Mouse (Mus musculus) ES-E14 (cell line): ENCODE results near the gene Pip5k1a. TPM values are rescaled to one million over a fixed set of nuclear protein-coding genes. Genes with fewer than 3 reads are reported as not detected.

Source experiments
- DNase-seq: peaks from one replicate; pipeline ENCODE4 v3.0.0-alpha.2; 2013; ENCODE audit warnings: low read depth, low spot score
- H3K27ac ChIP-seq: 2 replicates; pipeline ENCODE4 v1.5.1; 2012; ENCODE audit warnings: low read depth, mild to moderate bottlenecking, low read length, moderate library complexity, mixed read lengths; ENCODE audit not compliant: poor library complexity, insufficient read depth, severe bottlenecking
- H3K36me3 ChIP-seq: 2 replicates; pipeline ENCODE4 v1.6.1; 2012; ENCODE audit warnings: mild to moderate bottlenecking, low read length, moderate library complexity, mixed read lengths; ENCODE audit not compliant: control insufficient read depth, poor library complexity, insufficient read depth, severe bottlenecking
- H3K4me1 ChIP-seq, 2 experiments: fragments of 150-350 bp in 1 of 2; sonication (generic) in 1 of 2; 2 replicates each; pipeline ENCODE4 v1.6.1; 2012; ENCODE audit warnings: low read length in 2 of 2, mild to moderate bottlenecking in 1 of 2, mixed read lengths in 1 of 2; ENCODE audit not compliant: control insufficient read depth in 2 of 2, insufficient read depth in 2 of 2, poor library complexity in 1 of 2
- H3K4me3 ChIP-seq, 2 experiments: fragments of 150-350 bp in 1 of 2; sonication (generic) in 1 of 2; 2 replicates each; pipeline ENCODE4 v1.5.1; 2012; ENCODE audit warnings: low read length in 2 of 2, low read depth in 1 of 2, mild to moderate bottlenecking in 1 of 2, mixed read lengths in 1 of 2; ENCODE audit not compliant: insufficient read depth in 1 of 2, poor library complexity in 1 of 2, severe bottlenecking in 1 of 2
- H3K9ac ChIP-seq: 2 replicates; pipeline ENCODE4 v1.6.1; 2012; ENCODE audit warnings: low read depth, mild to moderate bottlenecking, low read length, mixed read lengths; ENCODE audit not compliant: poor library complexity, insufficient read depth, severe bottlenecking
- H3K9me3 ChIP-seq: fragments of 150-350 bp; sonication (generic); 2 replicates; pipeline ENCODE4 v1.6.1; 2012; ENCODE audit warnings: low read depth, mild to moderate bottlenecking, low read length; ENCODE audit not compliant: control insufficient read depth, insufficient read depth
- CHD2 ChIP-seq: IDR thresholded peaks from 2 replicates; pipeline ENCODE4 v1.6.1; 2014; ENCODE audit warnings: mild to moderate bottlenecking, low read depth, low read length, inconsistent platforms
- HCFC1 ChIP-seq: IDR thresholded peaks from 2 replicates; pipeline ENCODE4 v1.6.1; 2012; ENCODE audit warnings: low read length, inconsistent platforms, borderline replicate concordance; ENCODE audit not compliant: insufficient read depth
- MAFK ChIP-seq: IDR thresholded peaks from 2 replicates; pipeline ENCODE4 v1.6.1; 2014; ENCODE audit warnings: mild to moderate bottlenecking, low read depth, low read length, inconsistent platforms; ENCODE audit not compliant: insufficient read depth
- ZC3H11A ChIP-seq: IDR thresholded peaks from 2 replicates; pipeline ENCODE4 v1.6.1; 2012; ENCODE audit warnings: low read depth, mild to moderate bottlenecking, inconsistent platforms, low read length, borderline replicate concordance
- ZNF384 ChIP-seq: IDR thresholded peaks from 2 replicates; pipeline ENCODE4 v1.6.1; 2012; ENCODE audit warnings: low read depth, low read length, inconsistent platforms
- in situ Hi-C, 2 experiments: fragments of 600-800 bp; cut with MboI; formaldehyde crosslinking; loops; one replicate each; pipeline ENCODE4 v1.15.1; 2025; ENCODE audit warnings: low sequenced_read_pairs in 2 of 2, inconsistent platforms in 1 of 2; ENCODE audit not compliant: unreplicated experiment in 2 of 2
- total RNA-seq: library from RNA; depleted of rRNA; stranded (reverse); fragments of 300-350 nt; gene quantifications from 2 replicates; pipeline ENCODE4 v1.2.3, GENCODE M21; 2012

The Pip5k1a gene
- total RNA-seq, 1 experiment, result 30.7 TPM

DNA sequence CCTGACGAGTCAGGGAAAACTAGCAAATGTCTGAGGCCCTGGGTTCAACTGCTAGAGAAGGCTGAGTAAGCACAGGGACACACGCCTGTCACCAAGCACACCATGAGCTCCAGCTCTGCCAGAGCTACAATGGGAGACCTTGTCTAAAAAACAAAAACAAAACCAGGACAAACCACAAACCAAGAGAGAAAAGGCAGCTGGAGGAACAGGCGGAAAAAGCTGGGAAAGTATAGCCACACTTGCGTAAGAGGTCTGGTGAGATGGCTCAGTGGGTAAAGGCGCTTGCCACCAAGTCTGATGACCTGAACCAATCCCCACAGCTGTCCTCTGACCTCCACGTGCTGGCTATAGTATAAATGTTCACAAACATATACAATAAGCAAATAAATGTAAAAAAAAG, 40.6 kb downstream of the Pip5k1a start:
- peaks cover 56% of the 10 kb centered on the region for H3K36me3 ChIP-seq
- 0 out of 2 replicates have a peak overlapping the region, but pooled peaks have one; percentile 37 for H3K27ac ChIP-seq
- no peak for DNase-seq
- TF ChIP-seq ZC3H11A (no peak), HCFC1 (no peak), ZNF384 (no peak), CHD2 (no peak), MAFK (no peak)
- no peaks in the 10 kb centered on the region for H3K4me1 ChIP-seq
- H3K9ac ChIP-seq, result no peak overlapping the region
- H3K9me3 ChIP-seq, result no peaks in the 10 kb centered on the region
- no peak overlapping the region for H3K4me3 ChIP-seq
- in situ Hi-C loops, result no loop called here

GRCm38 (mm10) chr3:95065553-95065952, 41.2 kb downstream of the Pip5k1a start:
- DNase-seq, result no peak
- H3K9ac ChIP-seq, result no peak overlapping the region
- in situ Hi-C loops, result no loop called here
- H3K4me3 ChIP-seq, result no peak overlapping the region
- no peaks in the 10 kb centered on the region for H3K4me1 ChIP-seq
- peaks cover 57% of the 10 kb centered on the region for H3K36me3 ChIP-seq
- H3K9me3 ChIP-seq, result no peaks in the 10 kb centered on the region
- TF ChIP-seq MAFK, result no peak
- no peak for TF ChIP-seq HCFC1
- TF ChIP-seq ZC3H11A, result no peak
- TF ChIP-seq ZNF384, result no peak
- TF ChIP-seq CHD2, result no peak
- no peak overlapping the region for H3K27ac ChIP-seq

DNA sequence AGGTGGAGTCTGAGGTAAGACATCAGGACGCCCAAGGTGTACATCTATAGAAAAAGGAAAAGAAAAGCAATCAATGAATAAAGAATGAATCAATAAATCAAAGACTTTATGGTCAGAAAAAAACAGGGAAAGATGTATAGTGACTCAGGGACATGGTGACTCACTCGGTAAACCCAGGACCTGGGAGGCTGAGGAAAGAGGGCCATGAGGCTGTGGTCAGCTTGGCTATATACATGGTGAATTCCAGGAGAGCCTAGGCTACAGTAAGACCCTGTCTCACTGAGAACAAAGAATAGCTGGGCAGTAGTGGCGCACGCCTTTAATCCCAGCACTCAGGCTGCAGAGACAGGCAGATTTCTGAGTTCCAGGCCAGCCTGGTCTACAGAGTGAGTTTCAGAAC, 43.0 kb downstream of the Pip5k1a start:
- Histone ChIP-seq H3K27ac (no peak overlapping the region), H3K9me3 (no peaks in the 10 kb centered on the region), H3K4me1 (no peaks in the 10 kb centered on the region), H3K36me3 (peaks cover 59% of the 10 kb centered on the region), H3K4me3 (no peak overlapping the region), H3K9ac (no peak overlapping the region)
- no peak for DNase-seq
- TF ChIP-seq ZNF384 (no peak), ZC3H11A (no peak), CHD2 (no peak), MAFK (no peak), HCFC1 (no peak)
- in situ Hi-C loops, result no loop called here

GRCm38 (mm10) chr3:95058078-95058477, 48.7 kb downstream of the Pip5k1a start:
- peaks cover 33% of the 10 kb centered on the region for H3K36me3 ChIP-seq
- no peaks in the 10 kb centered on the region for H3K9me3 ChIP-seq
- H3K9ac ChIP-seq, result no peak overlapping the region
- H3K27ac ChIP-seq, result no peak overlapping the region
- in situ Hi-C loops, result no loop called here
- no peak for TF ChIP-seq CHD2
- TF ChIP-seq HCFC1, result no peak
- no peak for TF ChIP-seq ZNF384
- no peak for TF ChIP-seq ZC3H11A
- TF ChIP-seq MAFK, result no peak
- DNase-seq, result no peak
- H3K4me1 ChIP-seq, result 0 out of 4 replicates have a peak, but pooled peaks cover 0 to 2% of the 10 kb centered on the region in 2 experiments
- no peak overlapping the region for H3K4me3 ChIP-seq

GRCm38 (mm10) chr3:95056275-95056674, 50.5 kb downstream of the Pip5k1a start:
- H3K4me3 ChIP-seq, result no peak overlapping the region
- H3K9ac ChIP-seq, result no peak overlapping the region
- in situ Hi-C loops, result no loop called here
- TF ChIP-seq CHD2 (no peak), ZNF384 (no peak), HCFC1 (no peak), MAFK (no peak), ZC3H11A (no peak)
- H3K36me3 ChIP-seq, result peaks cover 22% of the 10 kb centered on the region
- no peak overlapping the region for H3K27ac ChIP-seq
- no peaks in the 10 kb centered on the region for H3K9me3 ChIP-seq
- no peak for DNase-seq
- peaks cover 0 to 4% of the 10 kb centered on the region in 2 experiments; a peak in 1 of 4 replicates for H3K4me1 ChIP-seq
